ENCODE assay signal across 8 mouse cellular contexts in the genomic region with DNA sequence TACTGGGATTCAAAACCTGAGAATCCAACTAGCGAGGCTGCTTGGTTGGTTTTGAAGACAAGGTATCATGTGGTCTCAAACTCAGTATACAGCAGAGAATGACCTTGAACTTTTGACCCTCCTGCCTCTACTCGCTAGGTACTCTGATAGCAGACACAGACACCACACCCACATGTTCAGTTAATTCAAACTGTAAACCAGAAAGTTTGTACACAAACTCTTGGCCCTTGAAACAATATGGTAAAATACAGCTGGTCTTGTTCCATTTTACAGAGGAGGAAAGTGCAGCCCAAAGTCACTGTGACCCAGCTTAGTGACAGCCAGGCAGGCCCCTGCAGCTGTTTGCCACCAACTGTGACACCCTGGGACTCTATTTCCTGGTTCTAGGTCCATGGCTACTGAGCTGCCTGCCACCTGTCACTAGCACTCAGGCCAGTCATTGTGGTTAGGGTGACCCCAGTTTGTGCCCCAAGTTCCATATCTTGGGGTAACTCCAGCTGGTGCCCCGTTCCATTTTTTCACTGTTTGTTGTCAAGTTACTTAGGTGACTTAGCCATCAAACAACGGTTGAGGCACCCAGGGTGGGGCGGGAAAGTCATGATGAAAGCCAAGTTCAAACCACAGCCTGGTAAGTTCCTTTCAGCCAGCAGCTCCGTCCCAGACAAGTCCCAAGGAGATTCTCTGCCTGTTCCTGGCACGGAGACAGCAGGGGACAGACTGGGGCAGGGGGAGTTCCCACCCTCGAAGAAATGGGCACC. TPM values are rescaled to one million over a fixed set of nuclear protein-coding genes. Genes with fewer than 3 reads are reported as not detected.
DNase-seq lines count a peak whose midpoint lies in the region; ATAC-seq and TF ChIP-seq lines count a peak whose summit lies in the region.

No protein-coding gene starts in this region.

- peak overlapping the region; percentile 70 for H3K4me2 ChIP-seq in limb, embryonic 14.5 days (replicated peaks; ENCODE audit: low read depth, low read length, severe bottlenecking)

- WGBS in limb, embryonic 14.5 days = 31% methylated on average over 8 of the region's 8 CpGs

- H3K27ac ChIP-seq in limb, embryonic 14.5 days (replicated peaks; ENCODE audit: low read depth, low read length) = peak overlapping the region; percentile 59

- DNase-seq in kidney, postnatal 10 days = peak; percentile 50
- no peak for DNase-seq in kidney, adult 11 months
- DNase-seq in limb, embryonic 14.5 days (ENCODE audit: low spot score) = no peak
- DNase-seq in monocyte, adult 2 months (ENCODE audit: low read depth in 1 of 2, low spot score in 2 of 2) = peak; percentile 87 to 89
- DNase-seq in thymus, postnatal 4 days = peak; percentile 77
- DNase-seq in left cerebral cortex, postnatal 14 days (ENCODE audit: low spot score in 2 of 2) = no peak
- DNase-seq in cerebellum, postnatal 4 days (ENCODE audit: low spot score in 2 of 2) = no peak

- intact Hi-C loops in left cerebral cortex, postnatal 14 days (cut with DNase I) = no loop called here

- TF ChIP-seq POLR2A in limb, embryonic 14.5 days (IDR thresholded peaks at IDR 0.05; ENCODE audit: borderline replicate concordance, extremely low read depth, insufficient read depth, insufficient read length) = no peak

- peaks cover 31% of the 10 kb centered on the region for H3K4me1 ChIP-seq in limb, embryonic 14.5 days (ENCODE audit: control insufficient read depth, insufficient read depth, low read length)

- H3K9ac ChIP-seq in limb, embryonic 14.5 days (ENCODE audit: low read depth, low read length, severe bottlenecking) = peak overlapping the region; percentile 68; the same call in 1 of the 2 replicates

- H3K9me3 ChIP-seq in limb, embryonic 14.5 days (ENCODE audit: control insufficient read depth, low read length) = no peaks in the 10 kb centered on the region

- ATAC-seq in granulocyte monocyte progenitor cell, adult 5-6 weeks (replicated peaks; ENCODE audit: poor library complexity, severe bottlenecking) = peak; percentile 57
- 0 out of 2 replicates have a peak, but pooled peaks have one; percentile 27 for ATAC-seq in limb, embryonic 14.5 days (ENCODE audit: low FRiP score, low read depth)

- no peaks in the 10 kb centered on the region for H3K27me3 ChIP-seq in limb, embryonic 14.5 days (ENCODE audit: control insufficient read depth, insufficient read depth, low read length)

- peak overlapping the region; percentile 46 for H3K4me3 ChIP-seq in limb, embryonic 14.5 days (replicated peaks; ENCODE audit: low read length)

- H3K36me3 ChIP-seq in limb, embryonic 14.5 days (ENCODE audit: control insufficient read depth, insufficient read depth, low read length) = no peaks in the 10 kb centered on the region

RNA-seq across cellular contexts. Expression of a gene that starts 1.2 kb away (rescaled TPM):
- 21.4 and 25.7 TPM in 2 replicates for total RNA-seq in granulocyte monocyte progenitor cell, adult 5-6 weeks (2014; fragmentation: Nextera tagmentation)
- total RNA-seq in granulocyte monocyte progenitor cell, adult 5-6 weeks (2017) = 21.7 and 27.2 TPM in 2 replicates
- polyA plus RNA-seq in limb, embryonic 14.5 days (2012; rRNA removed) = 70.1 and 76.9 TPM in 2 replicates
- polyA plus RNA-seq in limb, embryonic 14.5 days (2014; fragmentation: Nextera tagmentation; extraction: Ambion mirVana) = 45.2 and 50.4 TPM in 2 replicates
- total RNA-seq in left cerebral cortex, postnatal 14 days (2021) = 10 to 100 TPM; 11.2 to 11.8 TPM

RNA-seq across cellular contexts. Expression of a gene that starts 24.9 kb away (rescaled TPM):
- total RNA-seq in granulocyte monocyte progenitor cell, adult 5-6 weeks (2014; fragmentation: Nextera tagmentation) = 115 and 123 TPM in 2 replicates
- 123 and 124 TPM in 2 replicates for total RNA-seq in granulocyte monocyte progenitor cell, adult 5-6 weeks (2017)
- 81.1 and 81.3 TPM in 2 replicates for polyA plus RNA-seq in limb, embryonic 14.5 days (2012; rRNA removed)
- polyA plus RNA-seq in limb, embryonic 14.5 days (2014; fragmentation: Nextera tagmentation; extraction: Ambion mirVana) = 110 and 111 TPM in 2 replicates
- 10 to 100 TPM; 18.4 to 19.7 TPM for total RNA-seq in left cerebral cortex, postnatal 14 days (2021)

RNA-seq across cellular contexts. Expression of a gene that starts 40.9 kb away (rescaled TPM):
- total RNA-seq in granulocyte monocyte progenitor cell, adult 5-6 weeks (2014; fragmentation: Nextera tagmentation) = 40.0 and 66.0 TPM in 2 replicates
- total RNA-seq in granulocyte monocyte progenitor cell, adult 5-6 weeks (2017) = 54.5 and 65.6 TPM in 2 replicates
- polyA plus RNA-seq in limb, embryonic 14.5 days (2012; rRNA removed) = 46.9 and 47.4 TPM in 2 replicates
- 24.3 and 29.3 TPM in 2 replicates for polyA plus RNA-seq in limb, embryonic 14.5 days (2014; fragmentation: Nextera tagmentation; extraction: Ambion mirVana)
- total RNA-seq in left cerebral cortex, postnatal 14 days (2021) = 10 to 100 TPM; 63.8 to 74.1 TPM

Comparison
In these comparisons a context has a peak if more than half of its experiments do, and no peak if none do; other contexts are left out.
1. DNase-seq: peak in kidney, postnatal 10 days (single experiment), monocyte, adult 2 months (2 of 2) and thymus, postnatal 4 days (single experiment); none in kidney, adult 11 months (single experiment), limb, embryonic 14.5 days (single experiment), left cerebral cortex, postnatal 14 days (0 of 2) and cerebellum, postnatal 4 days (0 of 2).
2. RNA of a gene that starts 24.9 kb away (total RNA-seq): 115 to 124 TPM in granulocyte monocyte progenitor cell, adult 5-6 weeks; 18.4 to 19.7 TPM in left cerebral cortex, postnatal 14 days; every median in the first group is over 4 times any median in the second.